Mouse (Mus musculus): ENCODE results near the gene Grwd1. TPM values are rescaled to one million over a fixed set of nuclear protein-coding genes. Genes with fewer than 3 reads are reported as not detected.

Gene Grwd1
- polyA plus RNA-seq (2012; rRNA removed): 38.0 and 40.6 TPM in 2 replicates

GRCm38 (mm10) chr7:45830427-45831127 is at the start of gene Grwd1:
Grwd1 (minus strand) TSS chr7:45830944.

GRCm38 (mm10) chr7:45878278-45878677 is 47.5 kb upstream of the Grwd1 start, which contains the start of gene Grin2d:
Grin2d (minus strand) TSS chr7:45878378.

GRCm38 (mm10) chr7:45872624-45873023 is 41.9 kb upstream of the Grwd1 start, which contains the start of gene Kdelr1:
Kdelr1 (plus strand) TSS chr7:45872772.

GRCm38 (mm10) chr7:45824598-45824997 is 6.1 kb downstream of the Grwd1 start, which contains the start of gene Kcnj14:
Kcnj14 (minus strand) TSS chr7:45824782.

GRCm38 (mm10) chr7:45813787-45814779 is 16.7 kb downstream of the Grwd1 start, which contains the start of gene Cyth2:
Cyth2 (minus strand) TSS chr7:45814581.

GRCm38 (mm10) chr7:45784524-45785372 is 46.0 kb downstream of the Grwd1 start, which contains the start of gene Sult2b1:
Sult2b1 (minus strand) TSS chr7:45784669.

GRCm38 (mm10) chr7:45783511-45784091 is 47.1 kb downstream of the Grwd1 start, which contains the start of gene Lmtk3:
Lmtk3 (plus strand) TSS chr7:45783738.

Other genes with a start within 250 kb of the Grwd1 start
- 0.21 and 0.23 TPM in 2 replicates for gene Fgf21, start 215.5 kb downstream of the Grwd1 start, polyA plus RNA-seq (2012; rRNA removed)
- 0.13 and 0.14 TPM in 2 replicates for gene Fut1, start 213.7 kb downstream of the Grwd1 start, polyA plus RNA-seq (2012; rRNA removed)
- 0.38 and 0.40 TPM in 2 replicates for gene Izumo1, start 209.1 kb downstream of the Grwd1 start, polyA plus RNA-seq (2012; rRNA removed)
- gene Rasip1, start 203.5 kb downstream of the Grwd1 start, polyA plus RNA-seq (2012; rRNA removed): 34.6 and 43.6 TPM in 2 replicates
- gene Mamstr, start 191.0 kb downstream of the Grwd1 start, polyA plus RNA-seq (2012; rRNA removed): 9.0 and 9.6 TPM in 2 replicates
- 8.6 and 9.1 TPM in 2 replicates for gene Fut2, start 164.6 kb downstream of the Grwd1 start, polyA plus RNA-seq (2012; rRNA removed)
- 1.6 and 2.1 TPM in 2 replicates for gene Ntn5, start 146.9 kb downstream of the Grwd1 start, polyA plus RNA-seq (2012; rRNA removed)
- gene Sec1, start 136.5 kb downstream of the Grwd1 start, polyA plus RNA-seq (2012; rRNA removed): 0.73 and 0.98 TPM in 2 replicates
- gene Car11, start 131.1 kb downstream of the Grwd1 start, polyA plus RNA-seq (2012; rRNA removed): 18.0 and 20.0 TPM in 2 replicates
- 92.6 and 115 TPM in 2 replicates for gene Dbp, start 125.9 kb downstream of the Grwd1 start, polyA plus RNA-seq (2012; rRNA removed)
- gene Rpl18, start 115.5 kb downstream of the Grwd1 start, polyA plus RNA-seq (2012; rRNA removed): 1,751 and 1,782 TPM in 2 replicates
- gene Sphk2, start 112.9 kb downstream of the Grwd1 start, polyA plus RNA-seq (2012; rRNA removed): 88.6 and 89.2 TPM in 2 replicates
- gene Fam83e, start 109.7 kb downstream of the Grwd1 start, polyA plus RNA-seq (2012; rRNA removed): 1.4 and 2.3 TPM in 2 replicates
- gene Spaca4, start 105.1 kb downstream of the Grwd1 start, polyA plus RNA-seq (2012; rRNA removed): not detected in 2 replicates
- gene Lmtk3, start 47.2 kb downstream of the Grwd1 start, polyA plus RNA-seq (2012; rRNA removed): 14.7 and 15.5 TPM in 2 replicates
- 1.00 and 1.4 TPM in 2 replicates for gene Sult2b1, start 46.3 kb downstream of the Grwd1 start, polyA plus RNA-seq (2012; rRNA removed)
- 53.4 and 103 TPM in 2 replicates for gene Cyth2, start 16.4 kb downstream of the Grwd1 start, polyA plus RNA-seq (2012; rRNA removed)
- 0.96 and 1.2 TPM in 2 replicates for gene Kcnj14, start 6.2 kb downstream of the Grwd1 start, polyA plus RNA-seq (2012; rRNA removed)
- gene Kdelr1, start 41.8 kb upstream of the Grwd1 start, polyA plus RNA-seq (2012; rRNA removed): 330 and 392 TPM in 2 replicates
- gene Grin2d, start 47.4 kb upstream of the Grwd1 start, polyA plus RNA-seq (2012; rRNA removed): 4.1 and 7.2 TPM in 2 replicates
- 0.87 and 1.5 TPM in 2 replicates for gene Syngr4, start 65.8 kb upstream of the Grwd1 start, polyA plus RNA-seq (2012; rRNA removed)
- 50.4 and 51.3 TPM in 2 replicates for gene Tmem143, start 66.0 kb upstream of the Grwd1 start, polyA plus RNA-seq (2012; rRNA removed)
- gene Emp3, start 90.5 kb upstream of the Grwd1 start, polyA plus RNA-seq (2012; rRNA removed): 491 and 520 TPM in 2 replicates
- 19.9 and 20.0 TPM in 2 replicates for gene Ccdc114, start 93.1 kb upstream of the Grwd1 start, polyA plus RNA-seq (2012; rRNA removed)
- 1.4 and 1.8 TPM in 2 replicates for gene Abcc6, start 199.4 kb upstream of the Grwd1 start, polyA plus RNA-seq (2012; rRNA removed)
- gene Nomo1, start 202.8 kb upstream of the Grwd1 start, polyA plus RNA-seq (2012; rRNA removed): 39.9 and 46.6 TPM in 2 replicates

Data from ovary, adult 2 months (tissue).